Mouse (Mus musculus): ENCODE data around the gene Hint2. TPM values are rescaled to one million over a fixed set of nuclear protein-coding genes. Genes with fewer than 3 reads are reported as not detected.

Hint2 gene
- polyA plus RNA-seq, 1 experiment from 2014 or later, result 73.9 TPM

- peak within 1 kb of the TSS; percentile 98 for H3K9ac ChIP-seq (replicated peaks; ENCODE audit: low read depth, low read length)
- peaks cover 22% of the 10 kb centered on the region for H3K4me1 ChIP-seq (ENCODE audit: control insufficient read depth, insufficient read depth, low read length)
- peak within 1 kb of the TSS; percentile 93 for H3K4me2 ChIP-seq (ENCODE audit: low read depth, low read length)
- peak within 1 kb of the TSS; percentile 58 for H3K27ac ChIP-seq (ENCODE audit: low read depth, low read length)
- no peaks in the 10 kb centered on the region for H3K36me3 ChIP-seq (ENCODE audit: control insufficient read depth, insufficient read depth, low read length)
- 1% methylated on average over 16 of the region's 41 CpGs for WGBS
- H3K27me3 ChIP-seq (ENCODE audit: control insufficient read depth, insufficient read depth, low read length), result no peaks in the 10 kb centered on the region
- H3K4me3 ChIP-seq (ENCODE audit: low read depth, low read length), result peak within 1 kb of the TSS; percentile 83
- no peaks in the 10 kb centered on the region for H3K9me3 ChIP-seq (ENCODE audit: control insufficient read depth, low read length)
- ATAC-seq (ENCODE audit: low read depth), result peak; percentile 94
Measured at GRCm38 (mm10) chr4:43668782-43669427, 12.6 kb upstream of the Hint2 start, which contains the start of the genes Tmem8b and Fam221b. Tmem8b (plus strand) TSS chr4:43668971. Fam221b (minus strand) TSS chr4:43669145.

- H3K4me2 ChIP-seq (ENCODE audit: low read depth, low read length), result no peak overlapping the region
- no peak overlapping the region for H3K27ac ChIP-seq (ENCODE audit: low read depth, low read length)
- peaks cover 8% of the 10 kb centered on the region for H3K27me3 ChIP-seq (ENCODE audit: control insufficient read depth, insufficient read depth, low read length)
- 33% methylated on average over 4 of the region's 4 CpGs for WGBS
- H3K4me1 ChIP-seq (ENCODE audit: control insufficient read depth, insufficient read depth, low read length), result peaks cover 19% of the 10 kb centered on the region
- H3K4me3 ChIP-seq (ENCODE audit: low read depth, low read length), result no peak overlapping the region
- no peaks in the 10 kb centered on the region for H3K36me3 ChIP-seq (ENCODE audit: control insufficient read depth, insufficient read depth, low read length)
- no peak for ATAC-seq (ENCODE audit: low read depth)
- no peak overlapping the region for H3K9ac ChIP-seq (replicated peaks; ENCODE audit: low read depth, low read length)
- H3K9me3 ChIP-seq (ENCODE audit: control insufficient read depth, low read length), result no peaks in the 10 kb centered on the region
Measured at GRCm38 (mm10) chr4:43666412-43666811, 10.1 kb upstream of the Hint2 start.

GRCm38 (mm10) chr4:43657146-43657545 is 880 bp upstream of the Hint2 start:
- WGBS, result 52% methylated on average over 4 of the region's 4 CpGs
- H3K9ac ChIP-seq (replicated peaks; ENCODE audit: low read depth, low read length), result 0 out of 2 replicates have a peak overlapping the region, but pooled peaks have one; percentile 17
- H3K36me3 ChIP-seq (ENCODE audit: control insufficient read depth, insufficient read depth, low read length), result no peaks in the 10 kb centered on the region
- H3K4me1 ChIP-seq (ENCODE audit: control insufficient read depth, insufficient read depth, low read length), result no peaks in the 10 kb centered on the region; the same call in 1 of the 2 replicates
- peak overlapping the region; percentile 41; the same call in 1 of the 2 replicates for H3K4me2 ChIP-seq (ENCODE audit: low read depth, low read length)
- no peaks in the 10 kb centered on the region for H3K9me3 ChIP-seq (ENCODE audit: control insufficient read depth, low read length)
- no peak overlapping the region for H3K27ac ChIP-seq (ENCODE audit: low read depth, low read length)
- peak overlapping the region; percentile 72 for H3K4me3 ChIP-seq (ENCODE audit: low read depth, low read length)
- ATAC-seq (ENCODE audit: low read depth), result no peak
- H3K27me3 ChIP-seq (ENCODE audit: control insufficient read depth, insufficient read depth, low read length), result 0 out of 2 replicates have a peak, but pooled peaks cover 1% of the 10 kb centered on the region

GRCm38 (mm10) chr4:43655656-43656338 is 469 bp downstream of the Hint2 start:
- WGBS, result 5% methylated on average over 30 of the region's 34 CpGs
- Histone ChIP-seq H3K4me2 (ENCODE audit: low read depth, low read length) (peak overlapping the region; percentile 83), H3K27me3 (ENCODE audit: control insufficient read depth, insufficient read depth, low read length) (no peaks in the 10 kb centered on the region), H3K4me3 (ENCODE audit: low read depth, low read length) (peak overlapping the region; percentile 72), H3K9ac (replicated peaks; ENCODE audit: low read depth, low read length) (peak overlapping the region; percentile 78), H3K4me1 (ENCODE audit: control insufficient read depth, insufficient read depth, low read length) (no peaks in the 10 kb centered on the region; the same call in 1 of the 2 replicates), H3K27ac (ENCODE audit: low read depth, low read length) (peak overlapping the region; percentile 92), H3K36me3 (ENCODE audit: control insufficient read depth, insufficient read depth, low read length) (no peaks in the 10 kb centered on the region), H3K9me3 (ENCODE audit: control insufficient read depth, low read length) (no peaks in the 10 kb centered on the region)
- ATAC-seq (ENCODE audit: low read depth), result no peak; the same call in 1 of the 2 replicates

GRCm38 (mm10) chr4:43653161-43654015 is 2.9 kb downstream of the Hint2 start, which contains the start of gene Spag8:
Spag8 (minus strand) TSS chr4:43653594.
- Histone ChIP-seq H3K4me1 (ENCODE audit: control insufficient read depth, insufficient read depth, low read length) (no peaks in the 10 kb centered on the region; the same call in 1 of the 2 replicates), H3K27ac (ENCODE audit: low read depth, low read length) (no peak within 1 kb of the TSS), H3K4me3 (ENCODE audit: low read depth, low read length) (0 out of 2 replicates have a peak within 1 kb of the TSS, but pooled peaks have one; percentile 4), H3K27me3 (ENCODE audit: control insufficient read depth, insufficient read depth, low read length) (no peaks in the 10 kb centered on the region), H3K9me3 (ENCODE audit: control insufficient read depth, low read length) (no peaks in the 10 kb centered on the region), H3K36me3 (ENCODE audit: control insufficient read depth, insufficient read depth, low read length) (peaks cover 8% of the 10 kb centered on the region; the same call in 1 of the 2 replicates), H3K4me2 (ENCODE audit: low read depth, low read length) (peak within 1 kb of the TSS; percentile 31; the same call in 1 of the 2 replicates), H3K9ac (replicated peaks; ENCODE audit: low read depth, low read length) (no peak within 1 kb of the TSS)
- WGBS, result 13% methylated on average over 24 of the region's 24 CpGs
- ATAC-seq (ENCODE audit: low read depth), result no peak

- 95% methylated on average over 4 of the region's 4 CpGs for WGBS
- H3K27ac ChIP-seq (ENCODE audit: low read depth, low read length), result no peak overlapping the region
Measured at GRCm38 (mm10) chr4:43652726-43653125, 3.5 kb downstream of the Hint2 start.

GRCm38 (mm10) chr4:43649783-43650182 is 6.5 kb downstream of the Hint2 start:
- H3K4me3 ChIP-seq (ENCODE audit: low read depth, low read length), result no peak overlapping the region
- H3K9ac ChIP-seq (replicated peaks; ENCODE audit: low read depth, low read length), result no peak overlapping the region
- H3K27ac ChIP-seq (ENCODE audit: low read depth, low read length), result no peak overlapping the region
- no peaks in the 10 kb centered on the region; the same call in 1 of the 2 replicates for H3K4me1 ChIP-seq (ENCODE audit: control insufficient read depth, insufficient read depth, low read length)
- WGBS, result 95% methylated on average over 3 of the region's 3 CpGs
- peaks cover 8% of the 10 kb centered on the region; the same call in 1 of the 2 replicates for H3K36me3 ChIP-seq (ENCODE audit: control insufficient read depth, insufficient read depth, low read length)
- no peak for ATAC-seq (ENCODE audit: low read depth)
- H3K4me2 ChIP-seq (ENCODE audit: low read depth, low read length), result no peak overlapping the region
- H3K27me3 ChIP-seq (ENCODE audit: control insufficient read depth, insufficient read depth, low read length), result no peaks in the 10 kb centered on the region
- no peaks in the 10 kb centered on the region for H3K9me3 ChIP-seq (ENCODE audit: control insufficient read depth, low read length)

More at GRCm38 (mm10) chr4:43652726-43653125, 3.5 kb downstream of the Hint2 start:
- Histone ChIP-seq H3K36me3 (ENCODE audit: control insufficient read depth, insufficient read depth, low read length) (peaks cover 8% of the 10 kb centered on the region; the same call in 1 of the 2 replicates), H3K4me2 (ENCODE audit: low read depth, low read length) (peak overlapping the region; percentile 31; the same call in 1 of the 2 replicates), H3K27me3 (ENCODE audit: control insufficient read depth, insufficient read depth, low read length) (no peaks in the 10 kb centered on the region), H3K4me1 (ENCODE audit: control insufficient read depth, insufficient read depth, low read length) (no peaks in the 10 kb centered on the region; the same call in 1 of the 2 replicates), H3K9ac (replicated peaks; ENCODE audit: low read depth, low read length) (no peak overlapping the region), H3K4me3 (ENCODE audit: low read depth, low read length) (no peak overlapping the region), H3K9me3 (ENCODE audit: control insufficient read depth, low read length) (no peaks in the 10 kb centered on the region)
- no peak for ATAC-seq (ENCODE audit: low read depth)

GRCm38 (mm10) chr4:43640491-43640890 is 15.8 kb downstream of the Hint2 start:
- Histone ChIP-seq H3K4me1 (ENCODE audit: control insufficient read depth, insufficient read depth, low read length) (no peaks in the 10 kb centered on the region), H3K4me2 (ENCODE audit: low read depth, low read length) (no peak overlapping the region), H3K27ac (ENCODE audit: low read depth, low read length) (no peak overlapping the region), H3K4me3 (ENCODE audit: low read depth, low read length) (no peak overlapping the region), H3K9me3 (ENCODE audit: control insufficient read depth, low read length) (no peaks in the 10 kb centered on the region), H3K9ac (replicated peaks; ENCODE audit: low read depth, low read length) (no peak overlapping the region), H3K36me3 (ENCODE audit: control insufficient read depth, insufficient read depth, low read length) (no peaks in the 10 kb centered on the region), H3K27me3 (ENCODE audit: control insufficient read depth, insufficient read depth, low read length) (no peaks in the 10 kb centered on the region)
- WGBS, result 84% methylated on average over 6 of the region's 6 CpGs
- ATAC-seq (ENCODE audit: low read depth), result no peak

Data from neural tube, embryonic 14.5 days (tissue).